Mouse (Mus musculus) C2C12 (cell line): ENCODE results near the gene Gm382.

Experiments used
- CEBPB ChIP-seq: IDR thresholded peaks from one replicate; pipeline ENCODE4 v1.6.1; 2011; ENCODE audit warnings: low read depth, mild to moderate bottlenecking, control low read depth, moderate library complexity
- CTCF ChIP-seq: IDR thresholded peaks from one replicate; pipeline ENCODE4 v1.5.1; 2011; ENCODE audit not compliant: control insufficient read depth, insufficient read depth, insufficient read length
- FOSL1 ChIP-seq: IDR thresholded peaks from one replicate; pipeline ENCODE4 v1.8.0; 2011; ENCODE audit warnings: mild to moderate bottlenecking, low read length; ENCODE audit not compliant: poor library complexity, insufficient read depth, severe bottlenecking
- MAX ChIP-seq: IDR thresholded peaks from one replicate; pipeline ENCODE4 v1.6.1; 2011; ENCODE audit warnings: mild to moderate bottlenecking, control low read depth
- MYOD1 ChIP-seq: IDR thresholded peaks from one replicate; pipeline ENCODE4 v1.6.1; 2011; ENCODE audit warnings: low read depth; ENCODE audit not compliant: control insufficient read depth, insufficient read length
- MYOG ChIP-seq: IDR thresholded peaks from one replicate; pipeline ENCODE4 v1.6.1; 2011; ENCODE audit not compliant: control insufficient read depth, insufficient read length; ENCODE audit errors: extremely low read depth
- USF1 ChIP-seq: IDR thresholded peaks from one replicate; pipeline ENCODE4 v1.6.1; 2011; ENCODE audit warnings: low read depth, mild to moderate bottlenecking, control low read depth, moderate library complexity

- TF ChIP-seq CTCF (no peak), FOSL1 (no peak), MAX (no peak), MYOG (no peak), USF1 (no peak), CEBPB (no peak), MYOD1 (no peak)
Measured at GRCm38 (mm10) chrX:127093961-127094360, 54.2 kb downstream of the Gm382 start.
